Comparison of ENCODE assay signal across 15 mouse cellular contexts in genomic region chr10:43488258-43488657, GRCm38 (mm10).
"Had no signal": no experiment of that assay in that cellular context is flagged by ENCODE, and none has a peak within 500 bp of the region (broad histone marks: within the 10 kb centered on the region; RNA-seq: fewer than 3 reads in every experiment).

No protein-coding gene starts in this region.

- H3K9me3 ChIP-seq: limb, embryonic 10.5 days; limb, embryonic 13.5 days had no signal

- DNase-seq: kidney, postnatal 14 days; kidney, postnatal 4 days; lung, adult 2 months; lung, postnatal 14 days; lung, postnatal 4 days; midbrain, embryonic 14.5 days; right cerebral cortex, postnatal 14 days; thymus, adult 2 months; thymus, postnatal 14 days; thymus, postnatal 4 days had no signal

- H3K27me3 ChIP-seq: limb, embryonic 13.5 days had no signal

- H3K4me2 ChIP-seq: limb, embryonic 13.5 days; midbrain, embryonic 11.5 days had no signal

- H3K9ac ChIP-seq: limb, embryonic 13.5 days; liver, embryonic 14.5 days had no signal

- H3K4me3 ChIP-seq: limb, embryonic 10.5 days; limb, embryonic 13.5 days had no signal

- H3K27ac ChIP-seq: limb, embryonic 10.5 days; limb, embryonic 13.5 days; liver, embryonic 14.5 days; stomach, postnatal 0 days had no signal
